Mouse (Mus musculus): Measurements from ENCODE around the gene Acp7.

DNA sequence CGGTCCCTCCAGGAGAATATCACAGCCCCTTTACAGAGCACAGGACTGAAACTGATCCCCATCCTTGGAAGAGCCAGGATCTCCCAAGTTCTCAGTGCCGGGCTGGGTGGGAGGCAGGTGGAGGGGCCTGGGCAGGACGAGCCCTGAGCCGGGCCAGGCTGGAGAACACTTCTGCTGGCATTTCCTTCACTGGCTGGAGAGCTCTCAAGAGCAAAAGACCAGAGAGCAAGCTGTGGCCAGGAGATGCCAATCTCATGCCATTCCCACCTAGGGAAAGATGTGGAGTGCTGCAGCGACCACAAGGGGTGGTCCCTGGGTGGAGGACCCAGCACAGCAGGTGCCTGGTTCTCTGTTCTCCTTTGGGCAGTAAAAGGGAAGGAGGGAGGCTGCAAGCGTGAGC lies 46.1 kb downstream of the Acp7 start:
- no peak for TF ChIP-seq CTCF (IDR thresholded peaks at IDR 0.05; ENCODE audit: low read depth)
- TF ChIP-seq EP300 (IDR thresholded peaks at IDR 0.05; ENCODE audit: low read depth), result no peak
